Mouse (Mus musculus) lung, embryonic 15.5 days (tissue): ENCODE measurements around the gene Tnrc6b. TPM values are rescaled to one million over a fixed set of nuclear protein-coding genes. Genes with fewer than 3 reads are reported as not detected.

Source experiments
- ATAC-seq: fragments of 200-750 bp; cut with Nextera tagmentation; 2 replicates; pipeline ENCODE4 v1.8.0; 2017; ENCODE audit warnings: moderate number of reproducible peaks, borderline replicate concordance; ENCODE audit not compliant: low FRiP score, low TSS enrichment; ENCODE audit errors: extremely low read depth
- H3K27ac ChIP-seq: fragments of 300-500 bp; sonication (generic); 2 replicates; pipeline ENCODE4 v1.5.1; 2015; ENCODE audit warnings: moderate library complexity, mild to moderate bottlenecking, inconsistent platforms
- H3K27me3 ChIP-seq: fragments of 300-500 bp; sonication (generic); 2 replicates; pipeline ENCODE4 v1.6.1; 2015; ENCODE audit warnings: inconsistent platforms
- H3K36me3 ChIP-seq: fragments of 300-500 bp; sonication (generic); 2 replicates; pipeline ENCODE4 v1.6.1; 2015; ENCODE audit warnings: inconsistent platforms
- H3K4me1 ChIP-seq: fragments of 300-500 bp; sonication (generic); 2 replicates; pipeline ENCODE4 v1.6.1; 2015; ENCODE audit warnings: inconsistent platforms
- H3K4me2 ChIP-seq: fragments of 300-500 bp; sonication (generic); 2 replicates; pipeline ENCODE4 v1.6.1; 2015; ENCODE audit warnings: inconsistent platforms, mild to moderate bottlenecking, moderate library complexity
- H3K4me3 ChIP-seq: fragments of 300-500 bp; sonication (generic); 2 replicates; pipeline ENCODE4 v1.5.1; 2015; ENCODE audit warnings: mild to moderate bottlenecking, inconsistent platforms
- H3K9ac ChIP-seq: fragments of 300-500 bp; sonication (generic); 2 replicates; pipeline ENCODE4 v1.6.1; 2015; ENCODE audit warnings: inconsistent platforms
- H3K9me3 ChIP-seq: fragments of 300-500 bp; sonication (generic); 2 replicates; pipeline ENCODE4 v1.6.1; 2016; ENCODE audit warnings: inconsistent platforms
- WGBS: fragments of 180-500 bp; shearing (Covaris S2); methylation state at CpG from one replicate; pipeline ENCODE4 v1.1.7; 2015; 5-methylcytosine and 5-hydroxymethylcytosine counted together
- polyA plus RNA-seq: library from polyadenylated mRNA; unstranded; fragments of >200 nt; fragmentation: Nextera tagmentation; extraction: Ambion mirVana; gene quantifications from 2 replicates; pipeline ENCODE4 v1.2.1, GENCODE M21; 2015

The Tnrc6b gene
- polyA plus RNA-seq, 1 experiment from 2014 or later, result 27.2 TPM

GRCm38 (mm10) chr15:80744667-80745422, 33.7 kb downstream of the Tnrc6b start:
- no peak overlapping the region for H3K4me3 ChIP-seq
- H3K27me3 ChIP-seq, result no peaks in the 10 kb centered on the region
- no peak for ATAC-seq
- H3K4me2 ChIP-seq, result no peak overlapping the region
- 0 out of 2 replicates have a peak, but pooled peaks cover 2% of the 10 kb centered on the region for H3K4me1 ChIP-seq
- H3K27ac ChIP-seq, result no peak overlapping the region
- no peaks in the 10 kb centered on the region for H3K9me3 ChIP-seq
- WGBS, result 75% methylated on average over 3 of the region's 3 CpGs
- H3K9ac ChIP-seq, result no peak overlapping the region
- no peaks in the 10 kb centered on the region for H3K36me3 ChIP-seq

- Histone ChIP-seq H3K36me3 (no peaks in the 10 kb centered on the region), H3K4me1 (no peaks in the 10 kb centered on the region), H3K4me2 (no peak overlapping the region), H3K9ac (no peak overlapping the region), H3K27me3 (no peaks in the 10 kb centered on the region), H3K4me3 (no peak overlapping the region), H3K27ac (no peak overlapping the region), H3K9me3 (no peaks in the 10 kb centered on the region)
- WGBS, result 41% methylated on average over 5 of the region's 5 CpGs
- ATAC-seq, result no peak
Measured at GRCm38 (mm10) chr15:80748979-80749378, 37.9 kb downstream of the Tnrc6b start.

- H3K9ac ChIP-seq, result no peak overlapping the region
- no peaks in the 10 kb centered on the region for H3K36me3 ChIP-seq
Measured at GRCm38 (mm10) chr15:80753351-80753750, 42.2 kb downstream of the Tnrc6b start.

GRCm38 (mm10) chr15:80754103-80754502, 43.0 kb downstream of the Tnrc6b start:
- Histone ChIP-seq H3K27me3 (no peaks in the 10 kb centered on the region), H3K4me2 (no peak overlapping the region), H3K36me3 (no peaks in the 10 kb centered on the region), H3K27ac (no peak overlapping the region), H3K9ac (no peak overlapping the region), H3K9me3 (no peaks in the 10 kb centered on the region), H3K4me3 (no peak overlapping the region), H3K4me1 (no peaks in the 10 kb centered on the region)
- 83% methylated on average over 1 of the region's 1 CpGs for WGBS
- ATAC-seq, result no peak

More at GRCm38 (mm10) chr15:80753351-80753750, 42.2 kb downstream of the Tnrc6b start:
- Histone ChIP-seq H3K4me3 (no peak overlapping the region), H3K4me1 (no peaks in the 10 kb centered on the region), H3K27me3 (no peaks in the 10 kb centered on the region), H3K4me2 (no peak overlapping the region), H3K9me3 (no peaks in the 10 kb centered on the region), H3K27ac (no peak overlapping the region)
- ATAC-seq, result no peak
- WGBS, result 75% methylated on average over 6 of the region's 6 CpGs

DNA sequence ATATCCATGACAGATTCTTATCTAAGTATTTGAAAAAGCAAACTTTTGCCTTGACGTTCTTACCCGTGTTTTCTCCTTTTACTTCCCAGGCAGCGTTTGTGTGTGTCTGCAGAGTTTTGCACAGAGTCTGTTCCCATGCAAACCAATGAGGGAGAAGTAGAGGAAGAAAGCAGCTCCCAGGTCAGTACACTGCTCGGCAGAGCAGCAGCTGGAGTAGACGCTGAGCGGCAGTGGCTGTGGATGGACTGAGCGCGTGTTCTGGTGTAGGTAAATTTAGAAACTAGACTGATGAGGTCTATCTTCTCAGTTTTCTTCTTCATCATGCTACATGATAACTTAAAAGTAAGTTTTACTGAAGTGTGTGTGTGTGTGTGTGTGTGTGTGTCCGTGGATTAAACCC, 48.3 kb downstream of the Tnrc6b start:
- Histone ChIP-seq H3K36me3 (no peaks in the 10 kb centered on the region), H3K27ac (no peak overlapping the region), H3K4me2 (no peak overlapping the region), H3K9ac (no peak overlapping the region), H3K4me1 (no peaks in the 10 kb centered on the region), H3K4me3 (no peak overlapping the region), H3K9me3 (no peaks in the 10 kb centered on the region), H3K27me3 (no peaks in the 10 kb centered on the region)
- 74% methylated on average over 9 of the region's 9 CpGs for WGBS
- no peak for ATAC-seq

DNA sequence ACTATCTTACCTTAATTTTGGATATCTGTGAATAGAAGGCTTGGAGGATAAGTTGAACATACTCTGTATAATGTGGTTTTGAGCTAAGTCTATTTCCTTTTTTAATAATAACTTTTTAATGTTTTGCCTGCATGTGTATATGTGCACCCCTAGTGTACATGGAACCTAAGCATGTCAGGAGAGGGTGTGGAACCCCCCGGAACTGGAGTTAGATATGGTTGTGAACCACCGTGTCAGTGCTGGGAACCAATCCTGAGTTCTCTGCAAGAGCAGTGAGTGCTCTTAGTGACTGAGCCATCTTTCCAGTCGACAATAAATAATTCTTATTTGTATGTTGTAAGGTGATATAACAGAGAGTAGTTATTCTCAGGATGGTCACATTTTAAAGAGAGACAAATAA, 49.4 kb downstream of the Tnrc6b start:
- WGBS, result 78% methylated on average over 3 of the region's 3 CpGs
- no peaks in the 10 kb centered on the region for H3K9me3 ChIP-seq
- no peak overlapping the region for H3K4me3 ChIP-seq
- no peak for ATAC-seq
- no peak overlapping the region for H3K27ac ChIP-seq
- no peaks in the 10 kb centered on the region for H3K36me3 ChIP-seq
- no peak overlapping the region for H3K4me2 ChIP-seq
- H3K27me3 ChIP-seq, result no peaks in the 10 kb centered on the region
- H3K4me1 ChIP-seq, result no peaks in the 10 kb centered on the region
- no peak overlapping the region for H3K9ac ChIP-seq

GRCm38 (mm10) chr15:80760935-80761334, 49.8 kb downstream of the Tnrc6b start:
- no peak overlapping the region for H3K4me3 ChIP-seq
- 67% methylated on average over 8 of the region's 8 CpGs for WGBS
- no peaks in the 10 kb centered on the region for H3K4me1 ChIP-seq
- no peak overlapping the region for H3K4me2 ChIP-seq
- H3K27ac ChIP-seq, result no peak overlapping the region
- no peaks in the 10 kb centered on the region for H3K36me3 ChIP-seq
- no peaks in the 10 kb centered on the region for H3K9me3 ChIP-seq
- H3K9ac ChIP-seq, result no peak overlapping the region
- no peak; the same call in 1 of the 2 replicates for ATAC-seq
- no peaks in the 10 kb centered on the region for H3K27me3 ChIP-seq

GRCm38 (mm10) chr15:80762621-80763020, 51.5 kb downstream of the Tnrc6b start:
- Histone ChIP-seq H3K9me3 (no peaks in the 10 kb centered on the region), H3K4me3 (no peak overlapping the region), H3K36me3 (no peaks in the 10 kb centered on the region), H3K27ac (no peak overlapping the region), H3K27me3 (no peaks in the 10 kb centered on the region), H3K4me2 (no peak overlapping the region), H3K9ac (no peak overlapping the region), H3K4me1 (no peaks in the 10 kb centered on the region)
- WGBS, result 86% methylated on average over 4 of the region's 4 CpGs
- no peak for ATAC-seq

DNA sequence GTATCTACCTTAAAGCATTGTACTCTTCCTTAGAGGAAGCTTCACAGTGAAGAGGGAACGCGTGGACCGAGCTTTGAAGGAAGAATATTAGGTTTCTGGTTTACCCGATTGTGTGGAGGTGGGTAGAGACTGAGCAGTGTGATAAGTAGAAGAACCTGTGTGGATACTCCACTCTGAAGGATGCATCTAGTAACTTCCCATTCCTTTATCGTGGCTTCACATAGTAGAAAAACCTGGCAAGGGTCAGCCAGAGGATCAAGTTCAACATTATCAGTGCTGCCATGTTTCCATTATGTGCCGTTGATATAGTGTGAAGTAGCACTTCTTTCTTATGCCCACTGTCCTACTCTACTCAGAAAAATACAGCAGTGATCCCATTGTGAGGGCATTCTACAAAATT, 53.6 kb downstream of the Tnrc6b start:
- 88% methylated on average over 6 of the region's 6 CpGs for WGBS
- no peaks in the 10 kb centered on the region for H3K9me3 ChIP-seq
- H3K27ac ChIP-seq, result no peak overlapping the region
- H3K4me2 ChIP-seq, result no peak overlapping the region
- H3K4me1 ChIP-seq, result no peaks in the 10 kb centered on the region
- no peak overlapping the region for H3K9ac ChIP-seq
- ATAC-seq, result no peak
- no peaks in the 10 kb centered on the region for H3K36me3 ChIP-seq
- H3K27me3 ChIP-seq, result no peaks in the 10 kb centered on the region
- no peak overlapping the region for H3K4me3 ChIP-seq

DNA sequence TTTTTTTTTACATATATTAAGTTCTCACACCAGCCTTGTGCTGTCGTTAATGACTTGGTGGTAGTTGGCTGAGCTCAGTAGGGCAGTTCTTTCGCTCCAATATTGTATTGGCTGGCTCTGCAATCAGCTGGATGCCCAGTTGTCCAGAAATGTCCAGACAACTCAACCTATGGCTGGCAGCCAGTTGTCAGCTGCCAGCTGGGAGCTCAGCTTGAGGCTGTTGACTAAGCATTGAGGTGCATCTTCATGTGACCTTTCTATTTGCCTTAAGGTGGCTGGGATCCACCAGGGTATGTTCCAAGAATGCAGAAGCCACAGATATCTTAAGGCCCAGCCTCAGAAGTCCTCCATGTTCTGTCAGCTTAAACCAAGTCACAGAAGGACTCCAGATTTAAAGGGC, 54.3 kb downstream of the Tnrc6b start:
- H3K36me3 ChIP-seq, result no peaks in the 10 kb centered on the region
- no peak overlapping the region for H3K4me3 ChIP-seq
- H3K27me3 ChIP-seq, result no peaks in the 10 kb centered on the region
- no peak overlapping the region for H3K9ac ChIP-seq
- 90% methylated on average over 2 of the region's 2 CpGs for WGBS
- H3K27ac ChIP-seq, result no peak overlapping the region
- ATAC-seq, result no peak
- H3K4me2 ChIP-seq, result no peak overlapping the region
- H3K9me3 ChIP-seq, result no peaks in the 10 kb centered on the region
- no peaks in the 10 kb centered on the region for H3K4me1 ChIP-seq

DNA sequence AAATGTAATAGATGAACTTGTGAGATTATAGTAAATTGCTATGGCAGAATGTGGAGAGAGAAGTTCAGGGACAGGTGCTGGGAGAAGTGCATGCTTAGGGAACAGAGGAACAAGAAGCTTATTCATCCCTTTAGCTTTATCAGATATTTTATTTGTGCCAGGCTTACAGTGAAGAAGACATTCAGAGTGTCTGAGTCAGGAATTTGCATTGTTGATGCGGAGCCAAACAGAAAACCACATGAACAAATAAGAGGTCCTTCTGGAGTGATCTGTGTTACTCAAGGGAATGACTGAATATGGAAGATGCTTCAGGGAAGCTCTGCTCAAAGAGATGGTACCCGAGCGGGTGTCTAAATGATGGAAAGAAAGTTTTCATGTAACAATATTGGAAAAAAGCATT, 57.1 kb downstream of the Tnrc6b start:
- no peak overlapping the region for H3K4me2 ChIP-seq
- no peak overlapping the region for H3K9ac ChIP-seq
- H3K4me3 ChIP-seq, result no peak overlapping the region
- H3K27ac ChIP-seq, result no peak overlapping the region
- H3K4me1 ChIP-seq, result 0 out of 2 replicates have a peak, but pooled peaks cover 7% of the 10 kb centered on the region
- ATAC-seq, result no peak
- WGBS, result 88% methylated on average over 3 of the region's 3 CpGs
- no peaks in the 10 kb centered on the region for H3K27me3 ChIP-seq
- H3K9me3 ChIP-seq, result no peaks in the 10 kb centered on the region
- H3K36me3 ChIP-seq, result no peaks in the 10 kb centered on the region

DNA sequence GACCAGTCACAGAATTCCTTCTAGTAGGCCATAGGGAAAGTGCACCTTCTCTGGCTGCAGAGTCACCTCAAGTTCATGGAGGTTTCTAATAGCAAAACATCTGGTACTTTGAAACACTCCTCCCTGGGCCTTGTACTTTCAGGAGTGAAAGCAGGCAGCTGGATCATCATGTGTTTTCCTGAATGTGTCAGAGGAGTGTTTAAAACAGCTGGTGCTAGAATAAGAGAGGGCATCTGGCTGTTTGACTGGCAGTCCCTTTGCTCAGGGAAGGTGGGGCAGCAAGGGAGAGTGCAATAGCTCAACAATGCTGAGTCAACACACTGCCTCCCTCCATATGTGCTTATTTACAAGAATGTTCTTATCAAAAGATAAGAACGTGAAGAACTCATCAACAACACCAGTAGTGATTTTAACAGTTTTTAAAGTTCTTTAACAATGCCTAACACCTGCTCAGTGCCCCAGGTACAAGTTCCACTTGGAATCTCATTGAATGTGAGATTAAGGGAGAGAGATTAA, 60.9 kb downstream of the Tnrc6b start:
- Histone ChIP-seq H3K4me2 (no peak overlapping the region), H3K4me1 (0 out of 2 replicates have a peak, but pooled peaks cover 7% of the 10 kb centered on the region), H3K9ac (no peak overlapping the region), H3K9me3 (no peaks in the 10 kb centered on the region), H3K27me3 (no peaks in the 10 kb centered on the region), H3K36me3 (no peaks in the 10 kb centered on the region), H3K4me3 (no peak overlapping the region), H3K27ac (no peak overlapping the region)
- WGBS, result 3% methylated on average over 1 of the region's 1 CpGs
- no peak for ATAC-seq
